Mouse (Mus musculus) heart, adult 10 weeks (tissue): ENCODE data around the gene Fgf6. TPM values are rescaled to one million over a fixed set of nuclear protein-coding genes. Genes with fewer than 3 reads are reported as not detected.

Experiments
- polyA plus RNA-seq: library from polyadenylated mRNA; stranded (reverse); fragments of 350-450 nt; fragmentation: Illumina TruSeq; extraction: RNeasy Lipid Tissue Mini Kit (QIAGEN cat#74804); gene quantifications from one replicate; pipeline ENCODE4 v1.2.3, GENCODE M21; 2014; ENCODE audit warnings: low read depth, low replicate concordance

Fgf6 gene
- 0.39 TPM for polyA plus RNA-seq

DNA sequence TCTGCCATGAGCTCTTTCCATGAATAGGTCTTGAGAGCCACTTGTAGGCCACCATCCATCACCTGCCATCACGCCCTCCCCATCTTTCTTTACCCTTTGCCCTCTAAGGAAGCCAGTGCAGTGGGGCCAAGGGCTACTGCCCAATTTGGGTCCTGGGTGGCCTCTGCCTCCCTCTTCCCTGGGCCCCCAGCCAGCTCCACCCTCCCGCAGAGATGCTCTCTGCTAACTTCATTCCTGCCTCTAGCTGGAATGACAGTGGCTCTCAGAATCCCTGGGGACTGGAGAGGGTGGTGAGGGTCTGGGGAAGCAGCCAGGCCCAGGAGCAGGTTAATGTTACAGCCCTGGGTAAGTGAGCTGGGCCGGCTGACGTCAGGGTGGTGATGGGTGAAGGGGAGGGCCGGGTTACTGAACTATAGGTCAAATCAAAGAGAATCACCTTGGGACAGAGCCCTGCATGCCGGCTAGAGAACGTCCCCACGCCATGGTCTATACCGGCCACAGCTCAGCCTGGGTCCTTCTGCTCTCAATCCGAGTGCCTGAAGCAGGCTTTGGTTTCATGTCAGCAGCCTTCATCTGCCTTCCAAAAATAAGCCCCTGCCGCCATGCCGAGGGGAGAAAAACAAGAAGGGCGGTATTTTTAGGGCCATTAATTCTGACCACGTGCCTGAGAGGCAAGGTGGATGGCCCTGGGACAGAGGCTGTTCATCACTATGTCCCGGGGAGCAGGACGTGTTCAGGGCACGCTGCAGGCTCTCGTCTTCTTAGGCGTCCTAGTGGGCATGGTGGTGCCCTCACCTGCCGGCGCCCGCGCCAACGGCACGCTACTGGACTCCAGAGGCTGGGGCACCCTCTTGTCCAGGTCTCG is at the start of gene Fgf6:
Fgf6 (plus strand) TSS at position 681 of the 865 bp plus-strand sequence.

DNA sequence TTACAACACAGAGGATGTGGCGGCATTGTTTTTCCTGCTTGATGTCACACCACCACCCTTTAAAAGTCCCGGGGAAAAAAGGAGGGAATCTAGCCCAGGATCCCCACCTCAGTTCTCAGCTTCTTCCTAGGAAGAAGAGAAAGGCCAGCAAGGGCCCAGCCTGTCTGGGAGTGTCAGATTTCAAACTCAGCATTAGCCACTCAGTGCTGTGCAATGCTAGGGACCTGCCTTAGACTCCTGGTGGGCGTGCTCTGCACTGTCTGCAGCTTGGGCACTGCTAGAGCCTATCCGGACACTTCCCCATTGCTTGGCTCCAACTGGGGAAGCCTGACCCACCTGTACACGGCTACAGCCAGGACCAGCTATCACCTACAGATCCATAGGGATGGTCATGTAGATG is 57.4 kb downstream of the Fgf6 start, which contains the start of gene Fgf23:
Fgf23 (plus strand) TSS at position 86 of the 400 bp plus-strand sequence.

Other genes starting within 250 kb of the Fgf6 start
- gene Ndufa9, start 166.4 kb upstream of the Fgf6 start, polyA plus RNA-seq, result 696 TPM
- not detected for gene Akap3, start 162.5 kb upstream of the Fgf6 start, polyA plus RNA-seq
- gene Dyrk4, start 93.7 kb upstream of the Fgf6 start, polyA plus RNA-seq, result not detected
- 0.84 TPM for gene Rad51ap1, start 76.0 kb upstream of the Fgf6 start, polyA plus RNA-seq
- 17.0 TPM for gene D6Wsu163e, start 75.6 kb upstream of the Fgf6 start, polyA plus RNA-seq
- not detected for gene Fgf23, start 57.3 kb downstream of the Fgf6 start, polyA plus RNA-seq
- 41.6 TPM for gene Tigar, start 94.0 kb downstream of the Fgf6 start, polyA plus RNA-seq
- gene Ccnd2, start 136.6 kb downstream of the Fgf6 start, polyA plus RNA-seq, result 48.2 TPM